Mouse (Mus musculus): ENCODE results near the gene Scube1. TPM values are rescaled to one million over a fixed set of nuclear protein-coding genes. Genes with fewer than 3 reads are reported as not detected.

Scube1 gene
- total and polyA plus RNA-seq, 3 experiments: 0.65 to 2.2 (median 1.3) TPM

DNA sequence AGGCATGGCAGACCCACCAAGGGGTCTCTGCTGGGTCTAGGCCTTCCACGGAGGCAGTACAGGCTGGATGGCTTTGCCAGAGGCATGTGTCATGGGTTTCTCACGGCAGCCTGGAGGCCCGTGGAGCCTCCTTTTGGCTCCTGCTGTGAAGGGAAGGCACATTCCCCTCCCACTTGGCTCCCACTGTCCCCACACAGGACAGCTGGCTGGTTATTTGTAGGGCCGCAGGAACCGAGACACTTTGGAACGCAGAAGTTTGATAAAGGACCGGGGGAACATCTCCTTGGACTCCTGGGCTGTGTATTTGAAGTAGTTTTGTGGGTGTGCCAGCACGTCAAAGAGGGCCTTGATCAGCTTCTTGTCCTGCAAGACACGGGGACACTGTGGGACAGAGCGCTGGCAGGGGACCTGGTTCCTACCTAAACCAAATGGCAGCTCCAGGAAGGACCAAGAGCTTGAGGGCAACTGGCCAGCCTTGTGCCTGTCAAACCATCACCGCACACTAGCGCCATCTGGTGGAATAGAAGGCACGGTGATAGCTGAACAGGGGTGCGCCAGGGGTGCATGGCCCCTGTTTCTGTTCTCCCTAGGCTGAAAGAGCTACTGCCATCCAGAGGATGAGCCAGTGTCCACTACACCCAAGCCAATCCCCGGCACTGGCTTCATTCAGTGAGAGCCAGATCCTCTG is 117.6 kb downstream of the Scube1 start:
- peaks cover 4% of the 10 kb centered on the region for H3K4me1 ChIP-seq (ENCODE audit: control insufficient read depth, insufficient read depth, low read length)
- peak; percentile 74 to 76 for DNase-seq
- H3K9ac ChIP-seq (ENCODE audit: low read depth, low read length): no peak overlapping the region
- no peaks in the 10 kb centered on the region for H3K27me3 ChIP-seq (ENCODE audit: control insufficient read depth, insufficient read depth, low read length)
- TF ChIP-seq CTCF (IDR thresholded peaks at IDR 0.05): peak; percentile 89
- no peak for TF ChIP-seq POLR2A (IDR thresholded peaks at IDR 0.05; ENCODE audit: insufficient read depth, low read depth, low read length)
- TF ChIP-seq EP300 (IDR thresholded peaks at IDR 0.05; ENCODE audit: insufficient read depth, low read depth, low read length): peak; percentile 55; the same call in 1 of the 2 replicates
- intact Hi-C loops (cut with DNase I): loop anchor here (5.0 kb wide), 1 partner anchor 40 kb away; no protein-coding TSS in a partner anchor
- 33% methylated on average over 15 of the region's 15 CpGs for WGBS
- no peaks in the 10 kb centered on the region for H3K36me3 ChIP-seq (ENCODE audit: control insufficient read depth, insufficient read depth, low read length)
- H3K27ac ChIP-seq: no peak overlapping the region
- H3K79me2 ChIP-seq (replicated peaks; ENCODE audit: control insufficient read depth, insufficient read depth, low read length): no peaks in the 10 kb centered on the region
- H3K4me3 ChIP-seq: no peak overlapping the region

DNA sequence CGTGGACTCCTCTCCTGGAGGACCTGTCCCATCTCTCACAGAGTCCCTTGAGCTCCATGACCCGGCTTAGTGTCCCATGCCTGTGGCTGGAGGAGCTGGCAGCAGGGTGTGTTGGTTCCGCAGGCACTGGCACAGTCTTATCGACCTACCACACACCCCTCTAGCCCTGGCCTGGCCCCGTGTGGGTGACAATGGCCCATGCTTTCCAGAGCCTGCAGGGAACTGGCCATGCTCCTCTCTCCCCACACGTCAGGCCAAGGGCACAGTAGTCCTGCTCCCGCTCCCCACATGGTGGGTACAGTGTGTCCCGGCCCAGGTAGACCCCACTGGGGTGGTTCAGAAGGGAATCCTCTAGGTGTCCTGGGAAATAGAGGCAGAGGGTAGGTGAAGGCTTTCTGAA is 118.1 kb downstream of the Scube1 start:
- Histone ChIP-seq H3K79me2 (replicated peaks; ENCODE audit: control insufficient read depth, insufficient read depth, low read length) (no peaks in the 10 kb centered on the region), H3K9ac (ENCODE audit: low read depth, low read length) (no peak overlapping the region), H3K27ac (no peak overlapping the region), H3K4me1 (ENCODE audit: control insufficient read depth, insufficient read depth, low read length) (peaks cover 4% of the 10 kb centered on the region), H3K4me3 (no peak overlapping the region), H3K36me3 (ENCODE audit: control insufficient read depth, insufficient read depth, low read length) (no peaks in the 10 kb centered on the region), H3K27me3 (ENCODE audit: control insufficient read depth, insufficient read depth, low read length) (no peaks in the 10 kb centered on the region)
- no peak for TF ChIP-seq EP300 (IDR thresholded peaks at IDR 0.05; ENCODE audit: insufficient read depth, low read depth, low read length)
- no peak for TF ChIP-seq POLR2A (IDR thresholded peaks at IDR 0.05; ENCODE audit: insufficient read depth, low read depth, low read length)
- no peak for TF ChIP-seq CTCF (IDR thresholded peaks at IDR 0.05)
- 87% methylated on average over 8 of the region's 8 CpGs for WGBS
- intact Hi-C loops (cut with DNase I): loop anchor here (5.0 kb wide), 1 partner anchor 39 kb away; no protein-coding TSS in a partner anchor
- no peak for DNase-seq

DNA sequence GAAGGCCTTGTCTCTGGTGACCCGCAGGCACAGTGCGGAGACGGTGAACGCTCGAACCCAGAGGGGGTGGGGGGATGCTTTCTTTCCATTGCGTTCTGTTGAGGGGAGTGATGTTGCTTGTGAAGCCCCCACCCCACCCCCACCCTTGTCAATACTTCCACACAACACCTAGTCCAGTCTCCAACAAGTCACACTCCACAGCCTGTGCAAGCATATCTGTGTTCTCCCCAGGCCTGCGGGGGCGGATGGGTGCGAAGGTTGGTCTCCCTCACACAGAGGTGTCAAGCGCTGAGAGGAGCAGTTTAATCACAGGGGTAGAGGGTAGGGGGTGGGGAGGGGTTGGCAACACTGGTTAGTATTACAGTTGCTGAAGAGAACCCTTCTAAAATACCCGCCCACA is 118.6 kb downstream of the Scube1 start:
- no peak for TF ChIP-seq POLR2A (IDR thresholded peaks at IDR 0.05; ENCODE audit: insufficient read depth, low read depth, low read length)
- no peak for TF ChIP-seq EP300 (IDR thresholded peaks at IDR 0.05; ENCODE audit: insufficient read depth, low read depth, low read length)
- TF ChIP-seq CTCF (IDR thresholded peaks at IDR 0.05): no peak
- no peak overlapping the region for H3K4me3 ChIP-seq

DNA sequence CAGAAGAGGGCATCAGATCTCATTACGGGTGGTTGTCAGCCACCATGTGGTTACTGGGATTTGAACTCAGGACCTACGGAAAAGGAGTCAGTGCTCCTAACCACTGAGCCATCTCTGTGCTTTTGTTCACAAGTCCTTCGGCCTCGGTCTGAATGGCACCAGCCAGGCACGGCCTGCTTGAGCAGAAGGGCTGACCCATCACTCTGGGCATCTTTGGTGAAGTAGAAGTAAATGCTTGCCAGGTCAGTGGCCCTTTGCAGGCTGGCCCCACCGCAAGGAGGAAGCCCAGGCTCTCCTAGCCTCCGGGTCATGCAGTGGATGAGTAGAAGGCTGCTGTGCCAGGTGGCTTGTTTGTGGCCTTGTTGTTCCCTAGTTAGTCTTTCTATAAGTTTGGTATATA is 121.4 kb downstream of the Scube1 start:
- intact Hi-C loops (cut with DNase I): no loop called here
- Histone ChIP-seq H3K27me3 (ENCODE audit: control insufficient read depth, insufficient read depth, low read length) (no peaks in the 10 kb centered on the region), H3K4me3 (no peak overlapping the region), H3K27ac (no peak overlapping the region; the same call in 1 of the 2 replicates), H3K9ac (ENCODE audit: low read depth, low read length) (no peak overlapping the region), H3K79me2 (replicated peaks; ENCODE audit: control insufficient read depth, insufficient read depth, low read length) (no peaks in the 10 kb centered on the region), H3K36me3 (ENCODE audit: control insufficient read depth, insufficient read depth, low read length) (no peaks in the 10 kb centered on the region), H3K4me1 (ENCODE audit: control insufficient read depth, insufficient read depth, low read length) (peaks cover 4% of the 10 kb centered on the region)
- 98% methylated on average over 7 of the region's 7 CpGs for WGBS
- DNase-seq: no peak
- TF ChIP-seq POLR2A (IDR thresholded peaks at IDR 0.05; ENCODE audit: insufficient read depth, low read depth, low read length) (no peak), CTCF (IDR thresholded peaks at IDR 0.05) (no peak), EP300 (IDR thresholded peaks at IDR 0.05; ENCODE audit: insufficient read depth, low read depth, low read length) (no peak)

More for the DNA sequence above, 118.6 kb downstream of the Scube1 start:
- Histone ChIP-seq H3K79me2 (replicated peaks; ENCODE audit: control insufficient read depth, insufficient read depth, low read length) (no peaks in the 10 kb centered on the region), H3K27ac (no peak overlapping the region), H3K36me3 (ENCODE audit: control insufficient read depth, insufficient read depth, low read length) (no peaks in the 10 kb centered on the region), H3K9ac (ENCODE audit: low read depth, low read length) (no peak overlapping the region), H3K4me1 (ENCODE audit: control insufficient read depth, insufficient read depth, low read length) (peaks cover 4% of the 10 kb centered on the region), H3K27me3 (ENCODE audit: control insufficient read depth, insufficient read depth, low read length) (no peaks in the 10 kb centered on the region)
- intact Hi-C loops (cut with DNase I): loop anchor here (5.0 kb wide), 1 partner anchor 39 kb away; no protein-coding TSS in a partner anchor
- no peak for DNase-seq
- 81% methylated on average over 11 of the region's 11 CpGs for WGBS

DNA sequence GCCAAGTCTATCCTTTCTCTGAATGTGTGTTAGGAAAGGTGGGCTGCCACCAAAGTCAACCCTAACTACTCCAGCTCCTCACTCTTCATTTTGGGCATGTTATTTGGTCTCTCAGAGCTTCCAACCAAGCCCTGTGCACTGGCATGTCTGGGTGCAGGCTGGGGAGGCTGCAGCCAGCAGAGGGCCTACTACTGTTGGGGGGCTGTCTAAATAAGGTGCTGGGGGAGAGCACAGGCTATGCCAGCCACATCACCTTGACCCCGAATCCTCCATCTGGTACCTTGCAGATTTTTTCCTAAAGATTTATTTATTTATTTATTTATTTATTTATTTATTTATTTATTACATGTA is 121.8 kb downstream of the Scube1 start:
- H3K36me3 ChIP-seq (ENCODE audit: control insufficient read depth, insufficient read depth, low read length): no peaks in the 10 kb centered on the region
- intact Hi-C loops (cut with DNase I): no loop called here
- no peaks in the 10 kb centered on the region for H3K79me2 ChIP-seq (replicated peaks; ENCODE audit: control insufficient read depth, insufficient read depth, low read length)
- TF ChIP-seq CTCF (IDR thresholded peaks at IDR 0.05): peak; percentile 11; the same call in 1 of the 2 replicates
- no peak for TF ChIP-seq POLR2A (IDR thresholded peaks at IDR 0.05; ENCODE audit: insufficient read depth, low read depth, low read length)
- WGBS: 100% methylated on average over 1 of the region's 1 CpGs
- H3K27ac ChIP-seq: peak overlapping the region; percentile 63
- no peak overlapping the region for H3K4me3 ChIP-seq
- H3K9ac ChIP-seq (ENCODE audit: low read depth, low read length): no peak overlapping the region
- H3K4me1 ChIP-seq (ENCODE audit: control insufficient read depth, insufficient read depth, low read length): peaks cover 4% of the 10 kb centered on the region
- DNase-seq: no peak
- no peaks in the 10 kb centered on the region for H3K27me3 ChIP-seq (ENCODE audit: control insufficient read depth, insufficient read depth, low read length)

DNA sequence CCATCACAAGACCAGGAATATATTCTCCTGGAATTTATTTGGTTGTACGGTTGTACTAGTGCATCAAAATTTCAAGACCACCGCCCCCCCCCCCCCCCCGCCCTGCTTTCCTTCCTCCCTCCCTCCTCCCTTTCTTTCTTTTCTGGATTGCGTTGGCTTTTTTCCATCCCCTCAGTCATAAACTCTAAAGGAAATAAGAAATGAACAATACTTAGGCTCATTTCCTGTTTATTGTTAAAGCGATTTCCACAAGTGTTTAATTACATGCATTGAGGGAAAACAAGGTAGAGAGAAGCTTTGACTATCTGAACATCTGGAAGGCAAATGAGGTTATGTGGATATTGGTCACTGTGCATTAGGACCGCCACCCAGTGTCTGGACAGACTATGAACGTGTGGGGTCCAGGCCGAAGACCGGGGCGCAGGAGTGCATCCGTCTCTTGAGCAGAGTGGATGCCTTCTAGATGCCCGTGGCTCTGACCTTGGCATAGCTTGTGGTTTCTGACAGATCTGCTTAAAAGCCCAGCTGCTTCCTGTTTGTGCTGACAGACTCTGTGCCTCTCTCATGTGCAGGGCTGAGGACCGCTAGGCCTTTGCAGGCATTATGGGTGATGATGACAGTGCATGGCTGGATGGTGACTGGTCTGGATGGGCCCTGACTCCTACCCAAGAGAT is 122.3 kb downstream of the Scube1 start:
- H3K36me3 ChIP-seq (ENCODE audit: control insufficient read depth, insufficient read depth, low read length): no peaks in the 10 kb centered on the region
- DNase-seq: peak; percentile 45 to 74
- no peak overlapping the region for H3K4me3 ChIP-seq
- intact Hi-C loops (cut with DNase I): no loop called here
- 48% methylated on average over 13 of the region's 13 CpGs for WGBS
- H3K79me2 ChIP-seq (replicated peaks; ENCODE audit: control insufficient read depth, insufficient read depth, low read length): no peaks in the 10 kb centered on the region
- peaks cover 4% of the 10 kb centered on the region for H3K4me1 ChIP-seq (ENCODE audit: control insufficient read depth, insufficient read depth, low read length)
- H3K9ac ChIP-seq (ENCODE audit: low read depth, low read length): no peak overlapping the region
- H3K27ac ChIP-seq: peak overlapping the region; percentile 63
- no peaks in the 10 kb centered on the region for H3K27me3 ChIP-seq (ENCODE audit: control insufficient read depth, insufficient read depth, low read length)
- TF ChIP-seq POLR2A (IDR thresholded peaks at IDR 0.05; ENCODE audit: insufficient read depth, low read depth, low read length): 0 out of 2 replicates have a peak, but pooled peaks have one; percentile 26
- no peak for TF ChIP-seq CTCF (IDR thresholded peaks at IDR 0.05)
- TF ChIP-seq EP300 (IDR thresholded peaks at IDR 0.05; ENCODE audit: insufficient read depth, low read depth, low read length): peak; percentile 50; the same call in 1 of the 2 replicates
